Mouse (Mus musculus) forebrain, embryonic 15.5 days (tissue): ENCODE results near the gene Lbhd2. TPM values are rescaled to one million over a fixed set of nuclear protein-coding genes. Genes with fewer than 3 reads are reported as not detected.

Source experiments
- ATAC-seq: fragments of 200-750 bp; cut with Nextera tagmentation; replicated peaks from 2 replicates; pipeline ENCODE4 v1.8.0; 2017; ENCODE audit warnings: mild to moderate bottlenecking, moderate TSS enrichment, moderate library complexity
- H3K27ac ChIP-seq: fragments of 300-500 bp; sonication (generic); replicated peaks from 2 replicates; pipeline ENCODE4 v1.5.1; 2015; ENCODE audit warnings: mild to moderate bottlenecking, inconsistent platforms
- H3K27me3 ChIP-seq: fragments of 300-500 bp; sonication (generic); 2 replicates; pipeline ENCODE4 v1.6.1; 2015; ENCODE audit warnings: inconsistent platforms
- H3K36me3 ChIP-seq: fragments of 300-500 bp; sonication (generic); 2 replicates; pipeline ENCODE4 v1.6.1; 2015; ENCODE audit warnings: mild to moderate bottlenecking, inconsistent platforms
- H3K4me1 ChIP-seq: fragments of 300-500 bp; sonication (generic); 2 replicates; pipeline ENCODE4 v1.6.1; 2015; ENCODE audit warnings: inconsistent platforms
- H3K4me2 ChIP-seq: fragments of 300-500 bp; sonication (generic); replicated peaks from 2 replicates; pipeline ENCODE4 v1.6.1; 2015; ENCODE audit warnings: mild to moderate bottlenecking, inconsistent platforms
- H3K4me3 ChIP-seq: fragments of 300-500 bp; sonication (generic); 2 replicates; pipeline ENCODE4 v1.5.1; 2015; ENCODE audit warnings: mild to moderate bottlenecking, inconsistent platforms
- H3K9ac ChIP-seq: fragments of 300-500 bp; sonication (generic); replicated peaks from 2 replicates; pipeline ENCODE4 v1.6.1; 2015; ENCODE audit warnings: mild to moderate bottlenecking, inconsistent platforms
- H3K9me3 ChIP-seq: fragments of 300-500 bp; sonication (generic); 2 replicates; pipeline ENCODE4 v1.6.1; 2016; ENCODE audit warnings: inconsistent platforms
- WGBS: fragments of 180-500 bp; shearing (Covaris S2); methylation state at CpG from one replicate; pipeline ENCODE4 v1.1.7; 2015; ENCODE audit warnings: mixed read lengths; 5-methylcytosine and 5-hydroxymethylcytosine counted together
- polyA plus RNA-seq: library from polyadenylated mRNA; unstranded; fragments of >200 nt; fragmentation: Nextera tagmentation; extraction: Ambion mirVana; gene quantifications from 2 replicates; pipeline ENCODE4 v1.2.1, GENCODE M21; 2015

The Lbhd2 gene
- polyA plus RNA-seq, 1 experiment from 2014 or later: 2.2 TPM

DNA sequence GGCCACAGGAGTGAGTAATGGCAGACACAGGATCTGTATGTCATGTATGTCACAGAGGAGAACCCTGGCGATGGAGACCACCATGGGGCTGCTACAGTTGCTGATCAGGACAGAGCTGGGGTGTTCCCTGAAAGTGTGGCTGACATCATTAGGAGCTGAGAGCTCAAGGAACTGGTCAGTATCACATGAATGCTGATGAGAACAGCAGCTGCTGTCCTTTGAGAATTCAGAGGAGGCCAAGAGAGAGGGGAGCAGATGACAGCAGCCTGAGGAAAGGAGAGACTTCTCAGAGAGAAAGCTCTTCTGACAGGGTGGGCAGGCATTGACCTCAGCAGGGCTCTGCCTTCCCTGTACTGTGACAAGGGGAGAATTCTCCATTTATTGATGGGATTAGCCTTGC, 51.1 kb downstream of the Lbhd2 start:
- ATAC-seq: no peak
- no peak overlapping the region for H3K27ac ChIP-seq
- no peak overlapping the region for H3K4me3 ChIP-seq
- 86% methylated on average over 1 of the region's 1 CpGs for WGBS
- H3K36me3 ChIP-seq: no peaks in the 10 kb centered on the region
- H3K27me3 ChIP-seq: 0 out of 2 replicates have a peak, but pooled peaks cover 7% of the 10 kb centered on the region
- H3K4me2 ChIP-seq: no peak overlapping the region
- H3K4me1 ChIP-seq: no peaks in the 10 kb centered on the region
- no peak overlapping the region for H3K9ac ChIP-seq
- no peaks in the 10 kb centered on the region for H3K9me3 ChIP-seq

Other genes with a start within 250 kb of the Lbhd2 start
- 14.7 and 17.3 TPM in 2 replicates for gene Traf3, start 240.4 kb upstream of the Lbhd2 start, polyA plus RNA-seq
- gene 4930595D18Rik, start 222.3 kb upstream of the Lbhd2 start, polyA plus RNA-seq: not detected in 2 replicates
- 5.0 and 6.4 TPM in 2 replicates for gene Amn, start 135.7 kb upstream of the Lbhd2 start, polyA plus RNA-seq
- gene Cdc42bpb, start 29.1 kb upstream of the Lbhd2 start, polyA plus RNA-seq: 33.9 and 35.5 TPM in 2 replicates
- gene Exoc3l4, start 10.2 kb downstream of the Lbhd2 start, polyA plus RNA-seq: 1.7 and 2.0 TPM in 2 replicates
- 0.51 and 1.1 TPM in 2 replicates for gene Tnfaip2, start 35.7 kb downstream of the Lbhd2 start, polyA plus RNA-seq
- gene Gm266, start 79.0 kb downstream of the Lbhd2 start, polyA plus RNA-seq: 0.55 and 0.79 TPM in 2 replicates
- 620 and 638 TPM in 2 replicates for gene Eif5, start 131.2 kb downstream of the Lbhd2 start, polyA plus RNA-seq
- gene Mark3, start 167.7 kb downstream of the Lbhd2 start, polyA plus RNA-seq: 46.1 and 54.4 TPM in 2 replicates